Mouse (Mus musculus) kidney, postnatal 36 days (tissue): ENCODE measurements around the gene Vopp1.

Experiments
- DNase-seq, 2 experiments: peaks; one replicate each; pipeline ENCODE4 v3.0.0; 2021 to 2022; ENCODE audit warnings: mixed read lengths in 2 of 2

Vopp1 gene

GRCm38 (mm10) chr6:57782658-57783057, 42.3 kb downstream of the Vopp1 start:
- DNase-seq = no peak

- no peak for DNase-seq
Observed at GRCm38 (mm10) chr6:57780359-57780758, 44.6 kb downstream of the Vopp1 start.

DNA sequence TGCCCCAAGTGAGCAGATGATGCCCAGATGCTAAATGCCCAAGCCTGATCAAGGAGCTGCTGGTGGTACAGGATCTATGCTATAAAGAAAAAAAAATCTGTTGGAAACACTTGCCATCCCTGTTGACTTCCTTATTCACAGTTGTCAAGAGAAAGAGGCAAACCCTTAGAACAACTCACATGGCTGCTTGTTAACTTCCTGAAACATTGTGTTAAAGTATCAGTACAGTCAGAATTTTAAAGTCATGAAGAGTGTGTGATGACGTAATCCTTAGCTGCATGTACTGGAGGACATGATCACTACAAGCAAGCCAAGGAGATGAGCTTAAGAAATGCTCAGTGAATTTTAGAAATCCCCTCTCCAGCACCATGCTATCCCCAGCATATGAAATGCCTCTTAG, 51.2 kb downstream of the Vopp1 start:
- no peak for DNase-seq

DNA sequence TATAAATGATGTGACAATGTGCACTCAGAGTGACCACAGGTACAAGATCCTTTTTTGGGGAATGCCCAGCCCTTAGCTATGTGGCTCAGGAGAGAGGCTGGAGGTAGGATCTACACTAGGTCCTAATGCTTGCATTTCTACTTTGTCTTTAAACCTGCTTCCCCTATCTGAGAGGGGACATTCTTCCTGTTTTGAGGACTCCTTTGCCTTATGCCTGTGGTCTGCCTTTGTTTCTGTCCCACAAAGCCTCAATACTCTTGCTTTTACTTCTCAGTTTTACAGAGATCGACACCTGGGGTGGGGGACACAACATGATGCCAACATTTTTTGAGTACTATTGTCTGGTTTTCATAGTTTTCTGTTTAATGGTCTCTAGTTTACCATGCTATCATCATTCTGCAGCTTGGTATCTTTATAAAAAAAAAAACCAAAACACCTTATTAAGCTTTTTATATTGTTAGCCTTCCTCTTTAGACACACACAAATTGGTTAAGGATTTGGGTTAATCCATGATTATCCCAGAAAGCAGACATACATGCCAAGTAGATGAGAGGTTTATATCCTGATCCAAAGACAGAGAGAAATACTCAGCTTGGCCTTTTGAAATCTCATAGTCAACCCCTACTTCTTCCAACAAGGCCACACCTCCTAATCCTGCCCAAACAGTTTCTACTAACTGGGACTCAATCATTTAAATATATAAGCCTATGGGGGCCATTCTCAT, 54.3 kb downstream of the Vopp1 start:
- no peak for DNase-seq

DNA sequence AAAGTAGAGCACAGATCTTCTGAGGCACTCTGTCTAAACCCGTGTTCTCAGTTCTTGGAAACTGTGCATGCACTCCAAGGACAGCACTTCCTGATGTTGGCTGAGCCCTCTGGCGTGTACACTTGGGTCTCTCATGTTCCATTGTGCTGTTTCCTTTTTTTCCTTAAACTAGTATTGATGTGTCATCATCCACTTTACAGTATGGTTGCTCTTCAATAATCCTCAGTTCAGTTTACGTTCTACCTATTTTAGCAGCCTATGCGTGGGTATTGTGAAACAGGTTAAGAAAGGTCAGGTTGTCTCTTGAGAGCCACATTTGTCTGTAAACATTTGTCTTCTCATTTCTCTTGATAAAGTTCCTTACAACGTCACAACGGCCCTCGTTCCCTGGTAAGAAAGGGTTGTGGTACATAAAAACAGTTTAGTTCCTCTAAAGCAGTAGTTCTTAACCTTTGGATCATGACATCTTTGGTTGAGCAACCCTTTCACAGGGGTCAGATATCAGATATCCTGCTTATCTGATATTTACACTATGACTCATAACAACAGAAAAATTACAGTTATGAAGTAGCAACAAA, 55.9 kb downstream of the Vopp1 start:
- no peak for DNase-seq

DNA sequence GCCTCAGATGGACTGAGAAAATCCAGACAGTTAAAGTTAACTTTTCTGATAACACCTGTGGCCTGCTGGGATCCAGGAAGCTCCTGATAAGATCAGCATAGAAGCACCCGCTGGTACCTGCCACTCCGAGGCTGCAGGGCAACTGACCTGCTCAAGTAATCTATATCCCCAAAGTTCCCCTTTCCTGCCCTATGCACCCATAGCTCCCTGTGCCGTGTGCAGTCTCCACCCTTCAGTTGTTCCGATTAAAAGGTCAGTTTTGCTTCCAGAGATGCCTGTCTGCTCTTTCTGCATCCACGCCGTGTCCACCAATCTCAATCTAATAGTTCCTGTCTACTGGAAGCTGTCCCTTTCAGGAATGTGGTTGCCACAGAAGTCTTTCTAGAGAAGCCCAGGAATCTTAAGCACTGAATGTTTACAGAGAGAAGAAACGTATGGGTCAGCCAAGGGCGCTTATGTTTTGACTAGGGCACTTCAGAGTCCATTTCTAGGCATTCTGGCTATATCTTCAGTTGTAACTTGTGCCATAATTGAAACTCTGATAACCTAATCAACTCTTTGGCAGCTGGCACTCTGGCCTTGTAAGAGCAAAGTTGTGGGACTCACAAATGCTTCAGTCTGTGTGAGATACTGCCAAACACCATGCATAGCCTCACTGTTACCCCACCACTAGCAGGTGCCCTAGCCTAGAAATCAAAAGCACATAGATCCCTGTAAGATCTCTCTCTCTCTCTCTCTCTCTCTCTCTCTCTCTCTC, 57.7 kb downstream of the Vopp1 start:
- DNase-seq = no peak

GRCm38 (mm10) chr6:57766287-57766686, 58.7 kb downstream of the Vopp1 start:
- DNase-seq = no peak

DNA sequence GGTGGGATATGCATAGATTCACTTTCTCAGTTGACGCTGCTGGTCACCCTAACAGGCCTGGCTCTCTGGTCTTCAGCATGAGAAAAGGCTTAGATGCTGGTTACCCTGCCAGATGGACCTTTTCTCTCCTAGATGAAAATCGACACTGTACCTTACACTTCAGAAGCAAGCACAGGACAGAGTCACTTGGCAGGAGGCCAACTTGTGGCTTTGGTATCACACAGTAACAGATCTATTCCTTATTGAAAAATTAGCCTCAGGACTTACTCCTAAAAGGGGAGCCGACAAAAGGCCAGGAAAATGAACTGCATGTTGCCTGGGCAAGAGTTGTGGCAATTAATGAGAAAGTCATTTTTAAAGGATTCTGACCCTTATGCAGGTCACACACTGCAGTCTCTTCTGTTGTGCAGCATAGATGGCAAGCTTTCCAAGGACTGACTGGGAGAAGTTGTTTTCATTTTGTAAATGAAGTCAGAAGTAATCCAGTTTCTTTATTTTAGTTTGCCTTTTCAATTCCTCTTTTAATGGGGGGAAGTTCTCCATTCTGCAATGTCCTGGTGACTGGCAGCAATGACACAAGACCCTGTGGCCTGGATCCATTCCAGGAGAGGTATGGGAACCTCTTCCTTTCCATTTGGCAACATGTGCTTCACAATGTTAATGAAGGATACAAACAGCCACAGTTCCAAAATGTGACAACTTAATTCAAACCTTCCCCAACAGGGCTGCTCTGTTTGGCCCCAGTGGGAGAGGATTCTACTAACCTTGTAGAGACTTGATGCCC, 59.7 kb downstream of the Vopp1 start:
- DNase-seq = peak; percentile 7 to 19

DNA sequence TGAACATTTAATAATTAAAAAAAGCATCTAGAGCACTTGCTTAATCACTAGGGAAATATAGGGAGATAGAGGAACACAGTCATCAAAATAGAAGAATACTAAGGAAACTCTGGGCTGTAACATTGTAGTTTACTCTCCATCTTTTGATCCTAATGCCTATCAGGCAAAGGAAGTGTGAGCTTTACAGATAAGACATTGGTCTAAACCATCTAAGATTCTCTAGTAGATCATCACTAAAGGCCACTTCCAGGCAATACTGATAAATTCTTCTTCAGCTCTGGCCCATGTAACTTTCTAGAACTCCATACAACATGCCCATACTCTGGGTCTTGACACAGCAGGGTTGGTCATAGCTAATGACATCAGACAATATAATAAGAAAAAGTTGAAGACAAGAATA, 61.9 kb downstream of the Vopp1 start:
- DNase-seq = no peak

DNA sequence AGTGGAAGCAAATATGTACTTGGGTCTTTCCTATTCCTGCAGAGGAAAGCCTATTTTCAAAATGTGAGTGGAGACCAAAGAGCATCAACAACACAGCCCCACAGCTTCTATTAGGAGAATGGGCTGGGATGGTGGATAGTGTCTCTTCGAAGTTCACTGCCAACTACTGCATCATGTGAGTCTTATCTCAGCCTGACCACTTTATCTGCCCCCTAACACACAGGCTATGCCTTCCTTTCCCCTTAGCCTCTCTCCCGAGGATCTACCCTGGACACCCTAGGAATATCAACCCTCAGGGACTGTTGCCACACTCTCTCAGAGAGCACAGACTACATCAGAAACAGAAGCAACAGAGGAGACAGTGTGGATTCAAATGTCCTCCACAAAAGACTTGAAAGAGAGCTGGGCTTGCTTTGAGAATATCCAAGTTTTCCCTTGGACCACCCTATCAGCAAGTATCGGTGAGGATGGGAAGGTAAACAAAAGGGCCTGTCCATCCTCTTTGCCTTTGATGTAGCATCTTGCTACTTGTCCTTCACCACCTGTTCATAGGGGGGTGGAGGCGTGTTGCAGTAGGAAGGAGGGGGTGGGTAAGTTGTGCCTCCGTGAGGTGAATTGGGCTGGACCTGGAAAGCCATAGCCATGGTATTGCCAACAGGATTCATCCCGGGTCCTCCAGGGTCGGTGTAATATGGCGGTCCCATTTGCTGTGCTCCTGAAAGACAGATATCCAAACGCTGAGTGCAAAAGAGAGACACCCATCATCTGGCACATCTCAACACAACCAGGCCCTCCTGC, 70.8 kb downstream of the Vopp1 start:
- no peak for DNase-seq

DNA sequence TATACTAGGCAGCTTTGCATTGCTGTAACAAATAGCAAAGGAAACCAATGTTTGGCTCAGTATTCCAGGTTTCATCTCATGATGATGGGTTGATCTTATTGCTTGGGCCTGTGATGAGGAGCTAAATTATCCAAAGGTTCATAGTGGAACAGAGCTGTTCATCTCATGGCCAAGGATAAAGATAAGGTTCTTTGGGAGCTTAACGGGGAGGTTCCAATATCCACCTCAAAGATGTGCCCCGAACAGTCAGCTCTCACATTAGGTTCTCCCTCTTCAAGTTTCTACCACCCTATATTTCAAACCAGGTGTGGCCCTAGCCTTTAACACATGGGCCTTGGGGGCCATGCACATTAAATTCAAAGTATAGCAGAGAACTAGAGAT, 79.2 kb downstream of the Vopp1 start:
- DNase-seq = no peak

- no peak for DNase-seq
Observed at GRCm38 (mm10) chr6:57744974-57745747, 79.8 kb downstream of the Vopp1 start.

- DNase-seq = no peak
Observed at GRCm38 (mm10) chr6:57744123-57744522, 80.8 kb downstream of the Vopp1 start.

- peak; percentile 12 to 47 for DNase-seq
Observed at GRCm38 (mm10) chr6:57743333-57743732, 81.6 kb downstream of the Vopp1 start.

- DNase-seq = no peak
Observed at GRCm38 (mm10) chr6:57742749-57743148, 82.2 kb downstream of the Vopp1 start.

- DNase-seq = no peak
Observed at GRCm38 (mm10) chr6:57721347-57721746, 103.6 kb downstream of the Vopp1 start.

- no peak for DNase-seq
Observed at GRCm38 (mm10) chr6:57711726-57712125, 113.2 kb downstream of the Vopp1 start.

DNA sequence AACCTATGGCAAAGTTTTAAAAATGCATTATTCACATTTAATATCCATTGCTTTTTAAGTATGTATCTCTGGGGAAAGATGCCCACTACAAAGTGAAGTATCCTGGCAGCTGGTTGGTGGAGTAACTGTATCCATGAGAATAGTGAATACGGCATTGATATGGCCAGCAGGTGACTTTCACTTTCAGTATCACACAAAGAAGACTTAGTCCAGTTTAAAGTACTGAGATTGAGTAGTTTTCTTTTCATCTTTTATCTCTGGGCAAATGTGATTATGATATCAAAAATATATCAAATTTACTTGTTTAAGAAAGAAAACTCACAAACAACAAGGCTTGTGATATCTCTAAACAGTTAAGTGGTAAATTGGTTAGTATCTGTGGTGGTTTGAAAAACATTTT, 118.2 kb downstream of the Vopp1 start:
- DNase-seq = no peak

GRCm38 (mm10) chr6:57703703-57704102, 121.3 kb downstream of the Vopp1 start:
- DNase-seq = peak; percentile 15 to 18

- peak; percentile 97 to 98 for DNase-seq
Observed at GRCm38 (mm10) chr6:57702743-57703499, 122.0 kb downstream of the Vopp1 start.

- DNase-seq = peak in 1 of 2 experiments; percentile 63
Observed at GRCm38 (mm10) chr6:57702376-57702742, 122.6 kb downstream of the Vopp1 start, which contains the start of gene Lancl2. TSS of gene Lancl2 (plus strand) at chr6:57702540.
